Mouse (Mus musculus) T-helper 2 cell (primary cell): Measurements from ENCODE around the gene Lrrc8c.

Experiments used
- in situ Hi-C: fragments of 300-600 bp; cut with MboI, MseI; formaldehyde crosslinking; loops from one replicate; pipeline ENCODE4 v1.15.1; 2025; ENCODE audit warnings: high pct_unique_total_duplicates

The Lrrc8c gene

GRCm38 (mm10) chr5:105500132-105501121 is 18.8 kb upstream of the Lrrc8c start:
- in situ Hi-C loops: loop anchor here (25.0 kb wide), 1 partner anchor 988 kb away; the partner anchor contains the start of gene BC005561

DNA sequence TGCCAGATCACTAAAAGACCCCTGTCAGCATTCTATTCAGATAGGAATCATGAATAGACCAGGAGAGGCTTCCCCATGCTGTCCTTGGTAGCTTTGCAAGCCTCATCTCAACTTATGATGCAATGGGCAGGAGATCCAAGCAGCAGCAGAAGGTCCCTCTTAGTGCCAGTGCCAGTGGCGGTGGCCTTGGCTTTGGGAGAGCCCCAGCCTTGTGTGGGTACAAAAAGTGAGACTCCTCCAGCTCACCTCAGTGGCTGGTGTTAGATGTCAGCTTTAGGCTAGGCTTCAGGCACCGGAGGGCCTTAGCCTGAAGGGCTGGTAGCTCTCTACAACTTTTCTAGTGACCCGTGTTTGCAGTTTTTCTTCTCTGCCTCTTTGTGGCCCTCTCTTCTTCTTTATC is 18.1 kb upstream of the Lrrc8c start:
- in situ Hi-C loops: loop anchor here (25.0 kb wide), 1 partner anchor 989 kb away; the partner anchor contains the start of gene BC005561

- in situ Hi-C loops: loop anchor here (25.0 kb wide), 1 partner anchor 997 kb away; the partner anchor contains the start of gene BC005561
Observed at GRCm38 (mm10) chr5:105508813-105509212, 10.4 kb upstream of the Lrrc8c start.

DNA sequence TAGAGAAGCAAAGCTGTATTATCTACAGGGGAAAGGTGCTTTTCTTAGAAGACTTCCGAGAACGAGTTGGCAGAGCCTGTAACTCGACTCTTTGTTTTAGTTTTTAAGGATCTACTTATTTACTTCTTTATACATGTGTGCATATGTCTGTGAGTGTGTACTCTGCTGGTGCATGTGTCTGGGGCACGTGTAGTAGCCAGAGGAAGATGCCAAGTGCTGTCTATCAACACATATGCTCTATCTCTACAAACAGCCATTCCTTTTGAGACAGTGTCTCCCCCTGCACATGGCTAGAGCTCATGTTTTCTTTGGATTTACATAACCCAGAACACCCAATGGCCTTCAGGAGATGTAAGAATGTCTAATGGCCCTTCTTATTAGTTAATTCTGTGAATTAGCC is 6.9 kb upstream of the Lrrc8c start:
- in situ Hi-C loops: loop anchor here (10.0 to 25.0 kb wide), 2 partner anchors 1000 to 1617 kb away; partner anchors contain the start of gene BC005561

- in situ Hi-C loops: loop anchor here (10.0 to 25.0 kb wide), 2 partner anchors 1003 to 1621 kb away; partner anchors contain the start of gene BC005561
Observed at GRCm38 (mm10) chr5:105515532-105515931, 3.7 kb upstream of the Lrrc8c start.

DNA sequence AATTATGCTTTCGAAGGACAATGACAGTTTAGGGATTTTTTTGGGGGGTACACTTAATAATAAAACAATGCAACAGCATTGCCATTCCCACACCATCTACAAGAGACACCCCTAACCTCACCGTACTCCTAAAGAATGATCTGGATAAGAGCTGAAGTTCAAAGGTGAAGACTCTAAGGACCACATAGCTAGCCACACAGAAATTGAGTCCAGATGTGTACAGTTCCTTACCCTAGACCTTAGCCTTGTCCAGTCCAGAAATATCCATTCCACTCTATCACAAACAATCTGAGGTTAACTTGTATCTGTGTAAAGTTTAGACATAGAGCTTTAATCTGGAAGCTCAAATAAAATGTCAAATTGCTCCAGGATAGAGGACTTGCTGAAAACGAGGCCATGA is 2.9 kb upstream of the Lrrc8c start:
- in situ Hi-C loops: loop anchor here (10.0 to 25.0 kb wide), 2 partner anchors 1004 to 1621 kb away; partner anchors contain the start of gene BC005561

GRCm38 (mm10) chr5:105517992-105518625 is 1.1 kb upstream of the Lrrc8c start:
- in situ Hi-C loops: loop anchor here (10.0 to 25.0 kb wide), 2 partner anchors 1006 to 1623 kb away; partner anchors contain the start of gene BC005561

DNA sequence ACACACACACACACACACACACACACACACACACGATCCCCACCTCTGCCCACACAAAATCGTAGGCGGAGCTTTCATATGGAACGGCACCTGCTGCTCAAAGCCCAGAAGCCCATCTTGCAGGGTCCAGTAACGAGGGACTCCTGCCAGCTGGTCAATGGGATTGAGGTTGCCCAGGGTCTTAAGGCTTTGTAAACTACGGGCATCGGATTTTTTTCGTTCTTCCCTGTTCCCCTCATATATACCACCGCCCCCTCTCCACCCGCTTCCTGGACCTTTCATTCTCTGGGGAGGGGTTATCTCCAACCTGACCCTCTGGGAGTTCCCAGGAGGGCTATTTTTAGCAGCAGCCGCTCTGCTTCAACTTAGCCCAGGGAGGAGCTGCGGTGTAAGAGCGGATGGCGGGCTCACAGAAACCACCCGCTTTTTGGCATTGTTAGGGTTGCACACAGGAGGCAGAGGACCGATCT is 527 bp upstream of the Lrrc8c start:
- in situ Hi-C loops: loop anchor here (10.0 to 25.0 kb wide), 2 partner anchors 1006 to 1624 kb away; partner anchors contain the start of gene BC005561

DNA sequence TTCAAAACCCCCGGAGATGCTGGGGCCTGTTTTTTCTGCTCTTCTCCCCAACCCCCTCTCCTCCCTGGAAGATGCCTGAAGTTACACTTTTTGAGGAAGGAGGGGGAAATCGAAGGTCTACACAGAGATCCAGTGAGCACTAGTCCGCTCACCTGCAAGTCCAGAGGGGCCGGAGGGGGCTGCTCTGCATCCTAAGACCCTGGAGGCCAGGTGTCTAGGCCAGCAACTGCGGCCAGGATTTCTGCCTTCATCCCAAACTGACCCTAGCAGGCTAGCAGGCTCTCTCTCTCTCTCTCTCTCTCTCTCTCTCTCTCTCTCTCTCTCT is 750 bp downstream of the Lrrc8c start:
- in situ Hi-C loops: loop anchor here (10.0 to 25.0 kb wide), 2 partner anchors 1008 to 1625 kb away; partner anchors contain the start of gene BC005561

DNA sequence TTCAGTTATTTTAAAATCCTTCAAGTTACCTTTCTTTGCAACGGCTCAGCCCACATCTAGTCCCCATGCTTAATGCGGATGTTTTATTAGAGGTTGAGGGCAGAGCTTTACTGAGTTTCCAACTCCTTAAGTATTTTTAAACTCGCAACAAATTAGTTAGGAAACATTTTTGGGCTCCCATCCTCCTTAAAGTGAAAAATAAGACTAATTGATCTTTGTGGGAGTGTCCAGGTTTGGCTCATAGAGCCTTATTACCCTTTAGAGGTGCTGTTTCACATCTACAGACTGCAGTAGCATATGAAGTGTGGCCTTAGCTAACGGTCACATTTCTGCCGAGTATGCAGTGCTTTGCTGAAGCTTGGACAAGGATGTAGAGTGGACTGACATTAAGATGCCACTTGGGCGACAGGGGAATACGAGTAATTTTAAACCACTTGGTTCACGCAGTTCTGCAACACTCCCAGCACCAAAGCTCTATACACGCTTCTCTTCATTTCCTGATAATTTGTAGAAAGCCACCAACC is 1.3 kb downstream of the Lrrc8c start:
- in situ Hi-C loops: loop anchor here (25.0 kb wide), 1 partner anchor 1008 kb away; the partner anchor contains the start of gene BC005561

DNA sequence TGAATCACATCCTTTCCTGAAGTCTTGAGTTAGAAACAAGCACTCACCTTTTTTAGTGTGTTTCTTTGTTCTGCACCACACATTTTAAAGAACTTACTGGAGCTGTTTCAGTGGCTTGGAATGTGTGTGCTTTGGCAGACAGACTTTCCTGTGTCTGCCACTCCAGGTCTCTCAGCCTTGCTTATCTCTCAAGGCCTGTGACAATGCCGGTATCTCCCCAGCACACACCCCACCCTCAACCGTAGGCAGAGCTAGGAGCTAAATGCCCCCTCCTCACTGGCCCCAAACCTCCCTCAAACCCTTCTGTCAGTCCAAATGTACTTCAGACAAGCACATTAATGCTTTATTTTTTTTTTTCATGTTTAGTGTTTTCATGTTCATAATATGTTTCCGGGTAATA is 4.3 kb downstream of the Lrrc8c start:
- in situ Hi-C loops: loop anchor here (25.0 kb wide), 1 partner anchor 1011 kb away; the partner anchor contains the start of gene BC005561

DNA sequence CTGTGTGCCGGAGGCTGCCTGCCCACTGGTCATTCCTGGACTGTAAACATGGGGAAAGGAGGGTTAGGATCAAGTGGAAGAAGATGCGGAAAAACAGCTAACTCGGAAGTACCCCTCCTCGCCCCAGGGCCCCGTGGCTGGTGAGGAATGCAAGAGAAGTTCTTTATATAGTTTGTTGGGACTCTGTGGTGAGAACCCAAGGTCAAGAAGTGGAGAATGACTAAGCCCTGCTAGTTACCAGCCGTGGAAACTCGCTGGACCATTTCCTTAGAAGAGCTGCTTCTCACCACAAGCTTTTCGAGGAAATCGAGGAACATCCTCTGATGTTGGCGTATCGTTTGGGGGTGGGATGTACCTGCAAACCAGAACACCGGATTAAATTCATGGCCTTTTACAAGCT is 5.8 kb downstream of the Lrrc8c start:
- in situ Hi-C loops: no loop called here

- in situ Hi-C loops: no loop called here
Observed at GRCm38 (mm10) chr5:105526107-105526645, 7.0 kb downstream of the Lrrc8c start.

- in situ Hi-C loops: no loop called here
Observed at GRCm38 (mm10) chr5:105526766-105527165, 7.6 kb downstream of the Lrrc8c start.

DNA sequence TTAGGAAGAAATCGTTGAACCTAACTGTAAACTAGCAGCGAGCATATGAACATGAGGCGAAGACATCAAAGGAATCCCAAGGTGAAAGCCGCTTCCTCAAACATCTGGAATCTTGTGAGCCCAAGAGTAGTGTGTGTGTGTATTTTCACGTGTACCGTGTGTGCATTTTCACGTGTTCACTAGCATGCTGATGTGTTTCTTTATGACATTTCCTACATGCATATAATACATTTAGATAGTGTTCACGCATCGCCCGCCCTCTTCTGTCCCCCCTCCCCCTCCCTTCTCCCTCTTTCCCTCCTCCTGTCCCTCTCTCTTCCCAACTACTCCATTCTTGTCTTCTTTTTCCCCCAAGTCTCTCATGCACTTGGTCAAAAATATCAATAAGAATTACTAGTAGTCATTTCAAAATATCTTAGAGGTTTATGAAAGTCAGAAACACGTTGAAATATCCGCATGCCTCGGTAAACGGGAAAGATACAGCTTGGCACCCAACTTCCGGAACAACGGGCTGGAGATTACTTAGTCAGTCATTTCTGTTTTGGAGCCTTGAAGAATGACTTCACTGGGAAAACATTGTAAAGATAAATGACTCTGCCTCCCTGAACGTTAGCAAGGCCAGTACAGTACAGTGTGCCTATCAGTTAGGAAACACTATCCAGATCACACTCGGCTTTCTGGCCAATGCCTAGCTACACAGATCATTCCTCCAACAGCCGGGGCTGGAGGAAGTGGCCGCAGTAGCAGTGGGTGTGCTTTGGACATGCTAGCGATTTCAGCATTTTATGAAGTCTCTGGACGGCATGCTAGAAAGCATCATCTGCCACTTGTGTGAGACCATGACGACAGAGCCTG is 8.5 kb downstream of the Lrrc8c start:
- in situ Hi-C loops: no loop called here

GRCm38 (mm10) chr5:105530576-105530975 is 11.4 kb downstream of the Lrrc8c start:
- in situ Hi-C loops: no loop called here

DNA sequence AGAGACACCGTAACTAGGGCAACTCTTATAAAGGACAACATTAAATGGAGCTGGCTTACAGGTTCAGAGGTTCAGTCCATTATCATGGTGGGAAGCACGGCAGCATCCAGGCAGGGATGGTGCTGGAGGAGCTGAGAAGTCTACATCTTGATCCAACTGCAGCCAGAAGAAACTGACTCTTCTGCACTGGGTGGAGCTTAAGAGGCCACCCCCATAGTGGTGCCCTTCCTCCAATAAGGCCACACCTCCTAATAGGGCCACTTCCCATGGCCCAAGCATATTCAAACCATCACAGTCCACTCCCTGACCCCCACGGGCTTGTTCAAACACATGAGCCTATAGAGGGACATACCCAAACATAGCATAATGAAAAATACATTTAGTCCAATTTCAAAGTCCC is 16.0 kb downstream of the Lrrc8c start:
- in situ Hi-C loops: no loop called here

- in situ Hi-C loops: no loop called here
Observed at GRCm38 (mm10) chr5:105536172-105536571, 17.0 kb downstream of the Lrrc8c start.

DNA sequence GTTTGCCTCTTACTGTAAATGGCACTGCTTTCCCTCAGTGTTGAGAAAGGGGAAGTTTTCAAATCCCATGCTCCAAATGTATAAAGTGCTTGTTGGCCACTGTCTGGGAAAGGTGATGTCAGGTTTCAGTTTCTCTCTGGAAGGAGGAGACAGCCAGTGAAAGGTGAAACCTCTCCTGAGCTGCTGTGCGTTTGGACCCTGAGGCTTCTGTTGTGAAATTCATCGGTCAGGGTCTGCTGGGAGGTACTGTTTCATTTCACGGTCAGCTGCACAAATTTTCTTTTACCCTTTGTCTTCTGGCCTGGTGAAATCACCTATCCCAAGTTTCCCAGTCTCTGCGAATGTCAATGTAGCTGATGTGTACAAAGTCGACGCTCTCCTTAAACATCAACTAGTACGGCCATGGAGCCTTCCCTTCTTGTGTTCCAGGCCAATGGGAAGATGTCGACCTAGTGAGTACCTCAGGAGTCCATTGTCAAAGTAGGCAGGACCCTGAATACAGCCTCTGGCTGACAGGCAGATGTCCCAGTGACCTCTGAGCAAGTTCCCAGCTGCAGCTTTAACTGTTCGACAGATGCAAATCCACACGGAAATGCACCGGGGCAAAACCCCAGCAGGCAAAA is 18.0 kb downstream of the Lrrc8c start:
- in situ Hi-C loops: no loop called here

- in situ Hi-C loops: no loop called here
Observed at GRCm38 (mm10) chr5:105541051-105541450, 21.9 kb downstream of the Lrrc8c start.
